ENCODE assay signal across 10 mouse cellular contexts in genomic region chr15:84712566-84713405, GRCm38 (mm10). TPM values are rescaled to one million over a fixed set of nuclear protein-coding genes. Genes with fewer than 3 reads are reported as not detected.
DNase-seq lines count a peak whose midpoint lies in the region; ATAC-seq lines count a peak whose summit lies in the region.
"Had no signal": no experiment of that assay in that cellular context is flagged by ENCODE, and none has a peak within 500 bp of the region (broad histone marks: within the 10 kb centered on the region; RNA-seq: fewer than 3 reads in every experiment).

No protein-coding gene starts in this region.

- peak overlapping the region; percentile 88 for H3K27ac ChIP-seq in kidney, embryonic 15.5 days
- peak overlapping the region; percentile 77 for H3K27ac ChIP-seq in heart, embryonic 12.5 days (ENCODE audit: poor library complexity, severe bottlenecking)
- peak overlapping the region; percentile 35; the same call in 1 of the 2 replicates for H3K27ac ChIP-seq in limb, embryonic 15.5 days

- no peaks in the 10 kb centered on the region for H3K36me3 ChIP-seq in kidney, embryonic 15.5 days
- H3K36me3 ChIP-seq in heart, embryonic 12.5 days = no peaks in the 10 kb centered on the region
- H3K36me3 ChIP-seq in limb, embryonic 15.5 days = no peaks in the 10 kb centered on the region

- H3K4me1 ChIP-seq in kidney, embryonic 15.5 days = peaks cover 29% of the 10 kb centered on the region
- H3K4me1 ChIP-seq in heart, embryonic 12.5 days (replicated peaks) = peaks cover 33% of the 10 kb centered on the region
- peaks cover 17% of the 10 kb centered on the region for H3K4me1 ChIP-seq in limb, embryonic 15.5 days

- ATAC-seq in kidney, embryonic 15.5 days (replicated peaks; ENCODE audit: low FRiP score) = no peak
- ATAC-seq in heart, embryonic 12.5 days (ENCODE audit: insufficient number of reproducible peaks, low FRiP score) = peak; percentile 69
- no peak for ATAC-seq in limb, embryonic 15.5 days (ENCODE audit: insufficient number of reproducible peaks, low FRiP score, low TSS enrichment, low read depth)

- no peak overlapping the region for H3K4me2 ChIP-seq in kidney, embryonic 15.5 days
- no peak overlapping the region for H3K4me2 ChIP-seq in heart, embryonic 12.5 days
- no peak overlapping the region for H3K4me2 ChIP-seq in limb, embryonic 15.5 days
- H3K4me2 ChIP-seq: liver, embryonic 11.5 days had no signal

- H3K9me3 ChIP-seq in kidney, embryonic 15.5 days (replicated peaks) = no peaks in the 10 kb centered on the region
- no peaks in the 10 kb centered on the region for H3K9me3 ChIP-seq in heart, embryonic 12.5 days (replicated peaks)
- H3K9me3 ChIP-seq in limb, embryonic 15.5 days = no peaks in the 10 kb centered on the region

- WGBS in kidney, embryonic 15.5 days = 56% methylated on average over 14 of the region's 14 CpGs
- WGBS in heart, embryonic 12.5 days = 41% methylated on average over 14 of the region's 14 CpGs
- WGBS in limb, embryonic 15.5 days = 58% methylated on average over 14 of the region's 14 CpGs

- no peaks in the 10 kb centered on the region for H3K27me3 ChIP-seq in kidney, embryonic 15.5 days
- no peaks in the 10 kb centered on the region for H3K27me3 ChIP-seq in heart, embryonic 12.5 days (replicated peaks)
- no peaks in the 10 kb centered on the region for H3K27me3 ChIP-seq in limb, embryonic 15.5 days

- DNase-seq in kidney, adult 11 months = no peak
- DNase-seq in adipocyte (ENCODE audit: low spot score) = peak; percentile 26
- no peak for DNase-seq in adrenal gland, postnatal 14 days
- DNase-seq in right cerebral cortex, adult 18-20 months = no peak
- no peak for DNase-seq in layer of hippocampus, adult 18-20 months (ENCODE audit: low spot score in 2 of 2)
- DNase-seq: adrenal gland, adult 8-10 months had no signal

- H3K4me3 ChIP-seq in kidney, embryonic 15.5 days (replicated peaks) = no peak overlapping the region
- H3K4me3 ChIP-seq in heart, embryonic 12.5 days = no peak overlapping the region
- no peak overlapping the region for H3K4me3 ChIP-seq in limb, embryonic 15.5 days

- H3K9ac ChIP-seq in kidney, embryonic 15.5 days = no peak overlapping the region
- no peak overlapping the region for H3K9ac ChIP-seq in heart, embryonic 12.5 days
- no peak overlapping the region for H3K9ac ChIP-seq in limb, embryonic 15.5 days

RNA-seq across cellular contexts. Expression of gene Arhgap8, which starts 7.1 kb away (rescaled TPM):
- polyA plus RNA-seq in kidney, embryonic 15.5 days (2015; fragmentation: Nextera tagmentation; extraction: Ambion mirVana) = 7.9 and 10.3 TPM in 2 replicates
- polyA plus RNA-seq in heart, embryonic 12.5 days (2016; fragmentation: Nextera tagmentation; extraction: Ambion mirVana) = 3.4 and 4.0 TPM in 2 replicates
- 6.1 and 6.6 TPM in 2 replicates for polyA plus RNA-seq in limb, embryonic 15.5 days (2015; fragmentation: Nextera tagmentation; extraction: Ambion mirVana)
- 0.83 and 1.2 TPM in 2 replicates for total RNA-seq in adrenal gland, postnatal 14 days (2021)
- total RNA-seq in layer of hippocampus, adult 18-20 months (2021) = under 1 TPM in 1 of 2 experiments, not detected in 1; 0.52 TPM

RNA-seq across cellular contexts. Expression of gene Prr5, which starts 43.4 kb away (rescaled TPM):
- polyA plus RNA-seq in kidney, embryonic 15.5 days (2015; fragmentation: Nextera tagmentation; extraction: Ambion mirVana) = 40.3 and 46.8 TPM in 2 replicates
- polyA plus RNA-seq in heart, embryonic 12.5 days (2016; fragmentation: Nextera tagmentation; extraction: Ambion mirVana) = 23.1 and 25.5 TPM in 2 replicates
- 34.5 and 36.3 TPM in 2 replicates for polyA plus RNA-seq in limb, embryonic 15.5 days (2015; fragmentation: Nextera tagmentation; extraction: Ambion mirVana)
- 7.1 and 8.7 TPM in 2 replicates for total RNA-seq in adrenal gland, postnatal 14 days (2021)
- 10 to 100 TPM; 14.0 to 14.4 TPM for total RNA-seq in layer of hippocampus, adult 18-20 months (2021)

Comparison
In these comparisons a context has a peak if more than half of its experiments do, and no peak if none do; other contexts are left out.
1. H3K27ac ChIP-seq: peak in every context shown above with its lines; median percentile 88 in kidney, embryonic 15.5 days; 77 in heart, embryonic 12.5 days; 35 in limb, embryonic 15.5 days.